Mouse (Mus musculus): ENCODE results near the gene Arhgap29. TPM values are rescaled to one million over a fixed set of nuclear protein-coding genes. Genes with fewer than 3 reads are reported as not detected.

Arhgap29 gene
- total RNA-seq, 2 experiments from 2014 or later, result 27.2 to 29.6 TPM

- no peak for DNase-seq
- intact Hi-C loops (cut with DNase I; ENCODE audit: low total_unique reads), result no loop called here
These were observed 95.1 kb downstream of the Arhgap29 start for GRCm38 (mm10) chr3:122047402-122047801.

- peak; percentile 67 for DNase-seq
- intact Hi-C loops (cut with DNase I; ENCODE audit: low total_unique reads), result no loop called here
These were observed 95.8 kb downstream of the Arhgap29 start for GRCm38 (mm10) chr3:122047921-122048861.

- DNase-seq, result no peak
- intact Hi-C loops (cut with DNase I; ENCODE audit: low total_unique reads), result no loop called here
These were observed 96.8 kb downstream of the Arhgap29 start for GRCm38 (mm10) chr3:122049158-122049557.

GRCm38 (mm10) chr3:122058439-122059198, 106.3 kb downstream of the Arhgap29 start:
- intact Hi-C loops (cut with DNase I; ENCODE audit: low total_unique reads), result no loop called here
- DNase-seq, result no peak

- intact Hi-C loops (cut with DNase I; ENCODE audit: low total_unique reads), result no loop called here
These were observed 110.2 kb downstream of the Arhgap29 start for GRCm38 (mm10) chr3:122062586-122062985.

GRCm38 (mm10) chr3:122064556-122065410, 112.4 kb downstream of the Arhgap29 start:
- intact Hi-C loops (cut with DNase I; ENCODE audit: low total_unique reads), result no loop called here
- peak; percentile 50 for DNase-seq

More at GRCm38 (mm10) chr3:122062586-122062985, 110.2 kb downstream of the Arhgap29 start:
- no peak for DNase-seq

Other genes with a start within 250 kb of the Arhgap29 start
- gene F3, start 229.0 kb upstream of the Arhgap29 start, total RNA-seq (2021), result 1 to 10 TPM; 4.5 to 7.3 TPM
- gene Abcd3, start 137.2 kb upstream of the Arhgap29 start, total RNA-seq (2021), result 10 to 100 TPM; 31.1 to 37.0 TPM
- gene Abca4, start 91.9 kb downstream of the Arhgap29 start, total RNA-seq (2021), result 1 to 10 TPM; 1.0 to 1.1 TPM